Mouse (Mus musculus) right cerebral cortex, postnatal 14 days (tissue): ENCODE data around the gene Kcnj4.

Source experiments
- DNase-seq: peaks from one replicate; pipeline ENCODE4 v3.0.0; 2022

The Kcnj4 gene

GRCm38 (mm10) chr15:79504707-79505452 is at the start of gene Kcnj4:
TSS of gene Kcnj4 (minus strand) at chr15:79505241.
- DNase-seq, result no peak

- DNase-seq, result no peak
These were observed 47.5 kb upstream of the Kcnj4 start for GRCm38 (mm10) chr15:79552566-79552965.

GRCm38 (mm10) chr15:79548226-79548625 is 43.2 kb upstream of the Kcnj4 start:
- no peak for DNase-seq

GRCm38 (mm10) chr15:79547289-79547820 is 42.3 kb upstream of the Kcnj4 start:
- peak; percentile 35 for DNase-seq

- peak; percentile 99 for DNase-seq
These were observed 41.6 kb upstream of the Kcnj4 start, which contains the start of gene Ddx17 for GRCm38 (mm10) chr15:79546410-79547288. TSS of gene Ddx17 (minus strand) at chr15:79546741.

GRCm38 (mm10) chr15:79545921-79546399 is 40.9 kb upstream of the Kcnj4 start:
- DNase-seq, result peak; percentile 51

- DNase-seq, result no peak
These were observed 40.5 kb upstream of the Kcnj4 start for GRCm38 (mm10) chr15:79545496-79545895.

- DNase-seq, result no peak
These were observed 38.9 kb upstream of the Kcnj4 start for GRCm38 (mm10) chr15:79543968-79544367.

- DNase-seq, result no peak
These were observed 28.8 kb upstream of the Kcnj4 start for GRCm38 (mm10) chr15:79533796-79534195.

- no peak for DNase-seq
These were observed 24.9 kb upstream of the Kcnj4 start for GRCm38 (mm10) chr15:79529935-79530334.

GRCm38 (mm10) chr15:79527991-79528639 is 23.1 kb upstream of the Kcnj4 start:
- no peak for DNase-seq

GRCm38 (mm10) chr15:79527192-79527591 is 22.2 kb upstream of the Kcnj4 start:
- no peak for DNase-seq

- DNase-seq, result no peak
These were observed 21.1 kb upstream of the Kcnj4 start for GRCm38 (mm10) chr15:79525979-79526768.

GRCm38 (mm10) chr15:79525564-79525963 is 20.5 kb upstream of the Kcnj4 start:
- no peak for DNase-seq

GRCm38 (mm10) chr15:79519400-79520220 is 14.6 kb upstream of the Kcnj4 start:
- DNase-seq, result no peak

GRCm38 (mm10) chr15:79518571-79518970 is 13.5 kb upstream of the Kcnj4 start:
- DNase-seq, result no peak

GRCm38 (mm10) chr15:79517710-79518109 is 12.7 kb upstream of the Kcnj4 start:
- DNase-seq, result no peak

GRCm38 (mm10) chr15:79516171-79517096 is 11.4 kb upstream of the Kcnj4 start, which contains the start of gene Kdelr3:
TSS of gene Kdelr3 (plus strand) at chr15:79516411.
- DNase-seq, result peak; percentile 54

- DNase-seq, result no peak
These were observed 8.9 kb upstream of the Kcnj4 start for GRCm38 (mm10) chr15:79513940-79514339.
